8 mouse cellular contexts compared by ENCODE assay signal in genomic region chr7:126761529-126762067, GRCm38 (mm10). TPM values are rescaled to one million over a fixed set of nuclear protein-coding genes. Genes with fewer than 3 reads are reported as not detected.
DNase-seq lines count a peak whose midpoint lies in the region; ATAC-seq and TF ChIP-seq lines count a peak whose summit lies in the region.

No protein-coding gene starts in this region.

- no peaks in the 10 kb centered on the region for H3K27me3 ChIP-seq in hindbrain, embryonic 10.5 days (ENCODE audit: insufficient read depth, poor library complexity, severe bottlenecking)
- no peaks in the 10 kb centered on the region for H3K27me3 ChIP-seq in hindbrain, embryonic 11.5 days (ENCODE audit: control insufficient read depth, insufficient read depth, low read length)
- H3K27me3 ChIP-seq in forebrain, postnatal 0 days (ENCODE audit: insufficient read depth, low read length), result no peaks in the 10 kb centered on the region
- H3K27me3 ChIP-seq in liver, embryonic 16.5 days (ENCODE audit: control insufficient read depth, insufficient read depth, low read depth, low read length), result no peaks in the 10 kb centered on the region

- H3K4me3 ChIP-seq in hindbrain, embryonic 10.5 days, result no peak overlapping the region
- H3K4me3 ChIP-seq in hindbrain, embryonic 11.5 days (ENCODE audit: low read depth, low read length), result no peak overlapping the region
- no peak overlapping the region for H3K4me3 ChIP-seq in ES-E14 (ENCODE audit: insufficient read depth in 1 of 2, low read depth in 1 of 2, low read length in 2 of 2, poor library complexity in 1 of 2, severe bottlenecking in 1 of 2)
- H3K4me3 ChIP-seq in forebrain, postnatal 0 days (ENCODE audit: low read depth, low read length), result no peak overlapping the region
- H3K4me3 ChIP-seq in liver, embryonic 16.5 days (ENCODE audit: low read depth, low read length), result no peak overlapping the region

- H3K9ac ChIP-seq in hindbrain, embryonic 11.5 days (ENCODE audit: low read depth, low read length), result no peak overlapping the region
- H3K9ac ChIP-seq in ES-E14 (ENCODE audit: insufficient read depth, low read depth, low read length, poor library complexity, severe bottlenecking), result no peak overlapping the region
- H3K9ac ChIP-seq in forebrain, postnatal 0 days, result no peak overlapping the region
- H3K9ac ChIP-seq in liver, embryonic 16.5 days (ENCODE audit: low read depth, low read length), result no peak overlapping the region

- WGBS in hindbrain, embryonic 10.5 days, result 81% methylated on average over 6 of the region's 6 CpGs
- 74% methylated on average over 6 of the region's 6 CpGs for WGBS in hindbrain, embryonic 11.5 days
- 72% methylated on average over 6 of the region's 6 CpGs for WGBS in forebrain, postnatal 0 days
- WGBS in liver, embryonic 16.5 days (ENCODE audit: insufficient replicate concordance), result 29% methylated on average over 6 of the region's 6 CpGs

- H3K9me3 ChIP-seq in hindbrain, embryonic 10.5 days, result no peaks in the 10 kb centered on the region
- H3K9me3 ChIP-seq in hindbrain, embryonic 11.5 days (ENCODE audit: control insufficient read depth, low read length), result no peaks in the 10 kb centered on the region
- no peaks in the 10 kb centered on the region for H3K9me3 ChIP-seq in ES-E14 (ENCODE audit: control insufficient read depth, insufficient read depth, low read depth, low read length)
- no peaks in the 10 kb centered on the region for H3K9me3 ChIP-seq in forebrain, postnatal 0 days (ENCODE audit: low read length)
- no peaks in the 10 kb centered on the region for H3K9me3 ChIP-seq in liver, embryonic 16.5 days (replicated peaks; ENCODE audit: control insufficient read depth, low read length)

- no peak overlapping the region for H3K4me2 ChIP-seq in hindbrain, embryonic 11.5 days (replicated peaks; ENCODE audit: low read depth, low read length)
- peak overlapping the region; percentile 62 for H3K4me2 ChIP-seq in forebrain, postnatal 0 days (ENCODE audit: low read depth)
- H3K4me2 ChIP-seq in liver, embryonic 16.5 days (ENCODE audit: low read depth, low read length), result peak overlapping the region; percentile 9; the same call in 1 of the 2 replicates

- in situ Hi-C loops in ES-E14 (cut with MboI; ENCODE audit: low sequenced_read_pairs in 2 of 2, unreplicated experiment in 2 of 2), result no loop called here

- no peak for TF ChIP-seq CTCF in forebrain, postnatal 0 days (IDR thresholded peaks at IDR 0.05; ENCODE audit: low read depth)

- no peak for ATAC-seq in hindbrain, embryonic 11.5 days (ENCODE audit: low FRiP score)
- no peak for ATAC-seq in forebrain, postnatal 0 days
- no peak for ATAC-seq in liver, embryonic 16.5 days (ENCODE audit: low read depth)

- no peak for DNase-seq in hindbrain, embryonic 10.5 days (ENCODE audit: low spot score)
- no peak for DNase-seq in hindbrain, embryonic 11.5 days (ENCODE audit: low spot score)
- DNase-seq in ES-E14 (ENCODE audit: low read depth, low spot score), result no peak
- no peak for DNase-seq in forebrain, postnatal 0 days
- no peak for DNase-seq in embryo, embryonic 9.5 days (ENCODE audit: extremely low spot score)
- DNase-seq in thymus, postnatal 36 days, result no peak
- no peak for DNase-seq in ovary, postnatal 14 days (ENCODE audit: low spot score)

- peak overlapping the region; percentile 95; the same call in 1 of the 2 replicates for H3K27ac ChIP-seq in hindbrain, embryonic 10.5 days
- H3K27ac ChIP-seq in hindbrain, embryonic 11.5 days (ENCODE audit: low read depth, low read length), result no peak overlapping the region
- H3K27ac ChIP-seq in ES-E14 (ENCODE audit: insufficient read depth, low read depth, low read length, poor library complexity, severe bottlenecking), result peak overlapping the region; percentile 54; the same call in 1 of the 2 replicates
- peak overlapping the region; percentile 50; the same call in 1 of the 2 replicates for H3K27ac ChIP-seq in forebrain, postnatal 0 days (ENCODE audit: low read depth, low read length)
- peak overlapping the region; percentile 87; the same call in 1 of the 2 replicates for H3K27ac ChIP-seq in liver, embryonic 16.5 days (ENCODE audit: low read length)

- peaks cover 55% of the 10 kb centered on the region for H3K36me3 ChIP-seq in hindbrain, embryonic 10.5 days
- H3K36me3 ChIP-seq in hindbrain, embryonic 11.5 days (ENCODE audit: control insufficient read depth, insufficient read depth, low read length), result no peaks in the 10 kb centered on the region
- H3K36me3 ChIP-seq in ES-E14 (ENCODE audit: control insufficient read depth, insufficient read depth, low read length, poor library complexity, severe bottlenecking), result peaks cover 24% of the 10 kb centered on the region
- peaks cover 36% of the 10 kb centered on the region for H3K36me3 ChIP-seq in forebrain, postnatal 0 days (ENCODE audit: insufficient read depth)
- H3K36me3 ChIP-seq in liver, embryonic 16.5 days (ENCODE audit: control insufficient read depth, insufficient read depth), result 0 out of 2 replicates have a peak, but pooled peaks cover 4% of the 10 kb centered on the region

- H3K4me1 ChIP-seq in hindbrain, embryonic 10.5 days (replicated peaks), result peaks cover 41% of the 10 kb centered on the region
- H3K4me1 ChIP-seq in hindbrain, embryonic 11.5 days (replicated peaks; ENCODE audit: control insufficient read depth, insufficient read depth, low read length), result peaks cover 10% of the 10 kb centered on the region
- peaks cover 5 to 22% of the 10 kb centered on the region in 2 experiments; a peak in 2 of 4 replicates for H3K4me1 ChIP-seq in ES-E14 (ENCODE audit: control insufficient read depth in 2 of 2, insufficient read depth in 2 of 2, low read length in 2 of 2, poor library complexity in 1 of 2)
- H3K4me1 ChIP-seq in forebrain, postnatal 0 days (ENCODE audit: insufficient read depth), result peaks cover 23% of the 10 kb centered on the region
- H3K4me1 ChIP-seq in liver, embryonic 16.5 days (ENCODE audit: control insufficient read depth, low read depth, low read length), result peaks cover 42% of the 10 kb centered on the region

TF ChIP-seq in ES-E14, 5 proteins besides CTCF, POLR2A, EP300 and RAD21:
- TF ChIP-seq ZNF384 (IDR thresholded peaks at IDR 0.05; ENCODE audit: low read depth, low read length) (no peak), MAFK (IDR thresholded peaks at IDR 0.05; ENCODE audit: insufficient read depth, low read depth, low read length) (no peak), CHD2 (IDR thresholded peaks at IDR 0.05; ENCODE audit: low read depth, low read length) (no peak), ZC3H11A (IDR thresholded peaks at IDR 0.05; ENCODE audit: borderline replicate concordance, low read depth, low read length) (no peak), HCFC1 (IDR thresholded peaks at IDR 0.05; ENCODE audit: borderline replicate concordance, insufficient read depth, low read length) (no peak)

RNA-seq across cellular contexts. Expression of gene Mapk3, which starts 2.2 kb away (rescaled TPM):
- 62.5 and 63.8 TPM in 2 replicates for polyA plus RNA-seq in hindbrain, embryonic 10.5 days (2016; fragmentation: Nextera tagmentation; extraction: Ambion mirVana)
- 47.2 and 51.8 TPM in 2 replicates for polyA plus RNA-seq in hindbrain, embryonic 11.5 days (2014; fragmentation: Nextera tagmentation; extraction: Ambion mirVana)
- 31.1 and 42.1 TPM in 2 replicates for total RNA-seq in ES-E14 (2012; rRNA removed)
- 108 and 131 TPM in 2 replicates for total RNA-seq in forebrain, postnatal 0 days (2014; rRNA removed)
- 118 and 133 TPM in 2 replicates for polyA plus RNA-seq in forebrain, postnatal 0 days (2015; fragmentation: Nextera tagmentation; extraction: Ambion mirVana)
- 19.6 and 22.3 TPM in 2 replicates for polyA plus RNA-seq in liver, embryonic 16.5 days (2015; fragmentation: Nextera tagmentation; extraction: Ambion mirVana)

RNA-seq across cellular contexts. Expression of gene Gdpd3, which starts 4.5 kb away (rescaled TPM):
- polyA plus RNA-seq in hindbrain, embryonic 10.5 days (2016; fragmentation: Nextera tagmentation; extraction: Ambion mirVana), result 0.55 and 1.3 TPM in 2 replicates
- polyA plus RNA-seq in hindbrain, embryonic 11.5 days (2014; fragmentation: Nextera tagmentation; extraction: Ambion mirVana), result 0.97 and 1.4 TPM in 2 replicates
- total RNA-seq in ES-E14 (2012; rRNA removed), result 4.0 and 5.9 TPM in 2 replicates
- total RNA-seq in forebrain, postnatal 0 days (2014; rRNA removed), result 1.2 and 2.5 TPM in 2 replicates
- 0.93 and 0.97 TPM in 2 replicates for polyA plus RNA-seq in forebrain, postnatal 0 days (2015; fragmentation: Nextera tagmentation; extraction: Ambion mirVana)
- 0.36 and 0.55 TPM in 2 replicates for polyA plus RNA-seq in liver, embryonic 16.5 days (2015; fragmentation: Nextera tagmentation; extraction: Ambion mirVana)

RNA-seq across cellular contexts. Expression of gene Ypel3, which starts 15.2 kb away (rescaled TPM):
- polyA plus RNA-seq in hindbrain, embryonic 10.5 days (2016; fragmentation: Nextera tagmentation; extraction: Ambion mirVana), result 51.3 and 89.7 TPM in 2 replicates
- polyA plus RNA-seq in hindbrain, embryonic 11.5 days (2014; fragmentation: Nextera tagmentation; extraction: Ambion mirVana), result 114 and 119 TPM in 2 replicates
- 19.4 and 20.8 TPM in 2 replicates for total RNA-seq in ES-E14 (2012; rRNA removed)
- 162 and 237 TPM in 2 replicates for total RNA-seq in forebrain, postnatal 0 days (2014; rRNA removed)
- polyA plus RNA-seq in forebrain, postnatal 0 days (2015; fragmentation: Nextera tagmentation; extraction: Ambion mirVana), result 223 and 250 TPM in 2 replicates
- polyA plus RNA-seq in liver, embryonic 16.5 days (2015; fragmentation: Nextera tagmentation; extraction: Ambion mirVana), result 102 and 119 TPM in 2 replicates

RNA-seq across cellular contexts. Expression of gene Tbx6, which starts 19.7 kb away (rescaled TPM):
- polyA plus RNA-seq in hindbrain, embryonic 10.5 days (2016; fragmentation: Nextera tagmentation; extraction: Ambion mirVana), result 0.22 and 0.47 TPM in 2 replicates
- 0.25 and 0.79 TPM in 2 replicates for polyA plus RNA-seq in hindbrain, embryonic 11.5 days (2014; fragmentation: Nextera tagmentation; extraction: Ambion mirVana)
- 0.89 and 1.7 TPM in 2 replicates for total RNA-seq in ES-E14 (2012; rRNA removed)
- total RNA-seq in forebrain, postnatal 0 days (2014; rRNA removed), result 0.31 and 0.38 TPM in 2 replicates
- 0.10 and 0.11 TPM in 2 replicates for polyA plus RNA-seq in forebrain, postnatal 0 days (2015; fragmentation: Nextera tagmentation; extraction: Ambion mirVana)
- 0.90 and 1.3 TPM in 2 replicates for polyA plus RNA-seq in liver, embryonic 16.5 days (2015; fragmentation: Nextera tagmentation; extraction: Ambion mirVana)

RNA-seq across cellular contexts. Expression of gene Ppp4c, which starts 30.7 kb away (rescaled TPM):
- polyA plus RNA-seq in hindbrain, embryonic 10.5 days (2016; fragmentation: Nextera tagmentation; extraction: Ambion mirVana), result 391 and 411 TPM in 2 replicates
- polyA plus RNA-seq in hindbrain, embryonic 11.5 days (2014; fragmentation: Nextera tagmentation; extraction: Ambion mirVana), result 313 and 330 TPM in 2 replicates
- 260 and 291 TPM in 2 replicates for total RNA-seq in ES-E14 (2012; rRNA removed)
- total RNA-seq in forebrain, postnatal 0 days (2014; rRNA removed), result 114 and 119 TPM in 2 replicates
- 161 and 172 TPM in 2 replicates for polyA plus RNA-seq in forebrain, postnatal 0 days (2015; fragmentation: Nextera tagmentation; extraction: Ambion mirVana)
- 82.2 and 91.1 TPM in 2 replicates for polyA plus RNA-seq in liver, embryonic 16.5 days (2015; fragmentation: Nextera tagmentation; extraction: Ambion mirVana)
